Mouse (Mus musculus) stomach, postnatal 0 days (tissue): ENCODE measurements at regions not wholly inside any gene's neighbourhood (a gene's known extent, or its start where the extent isn't known, plus 50 kb on each side); places are given as distances from the start of the nearest gene placed in this dataset.

Experiments
- ATAC-seq: fragments of 200-750 bp; cut with Nextera tagmentation; 2 replicates; pipeline ENCODE4 v1.8.0; 2017; ENCODE audit not compliant: low FRiP score, low TSS enrichment
- DNase-seq: peaks from one replicate; pipeline ENCODE4 v3.0.0-alpha.2; 2016; ENCODE audit warnings: low spot score
- H3K27ac ChIP-seq: fragments of 300-500 bp; sonication (generic); replicated peaks from 2 replicates; pipeline ENCODE4 v1.5.1; 2014; ENCODE audit warnings: mild to moderate bottlenecking, control low read depth
- H3K27me3 ChIP-seq: fragments of 300-500 bp; sonication (generic); 2 replicates; pipeline ENCODE4 v1.6.1; 2014; ENCODE audit warnings: low read length; ENCODE audit not compliant: control insufficient read depth, insufficient read depth
- H3K36me3 ChIP-seq: fragments of 300-500 bp; sonication (generic); 2 replicates; pipeline ENCODE4 v1.6.1; 2014; ENCODE audit warnings: low read length, mixed read lengths; ENCODE audit not compliant: control insufficient read depth, insufficient read depth
- H3K4me1 ChIP-seq: fragments of 300-500 bp; sonication (generic); replicated peaks from 2 replicates; pipeline ENCODE4 v1.6.1; 2014; ENCODE audit warnings: antibody characterized with exemption; ENCODE audit not compliant: control insufficient read depth, insufficient read depth
- H3K4me2 ChIP-seq: fragments of 300-500 bp; sonication (generic); replicated peaks from 2 replicates; pipeline ENCODE4 v1.6.1; 2014; ENCODE audit warnings: low read depth, mild to moderate bottlenecking, control low read depth, moderate library complexity
- H3K4me3 ChIP-seq: fragments of 300-500 bp; sonication (generic); 2 replicates; pipeline ENCODE4 v1.5.1; 2014; ENCODE audit warnings: low read depth, low read length, control low read depth
- H3K9ac ChIP-seq: fragments of 300-500 bp; sonication (generic); 2 replicates; pipeline ENCODE4 v1.6.1; 2014; ENCODE audit warnings: mild to moderate bottlenecking, low read length, control low read depth, mixed read lengths
- H3K9me3 ChIP-seq: fragments of 300-500 bp; sonication (generic); 2 replicates; pipeline ENCODE4 v1.6.1; 2016; ENCODE audit warnings: low read length; ENCODE audit not compliant: control insufficient read depth
- CTCF ChIP-seq: IDR thresholded peaks from 2 replicates; pipeline ENCODE4 v1.5.1; 2016; ENCODE audit warnings: antibody characterized with exemption, low read depth, mild to moderate bottlenecking, moderate library complexity
- EP300 ChIP-seq: optimal IDR thresholded peaks from 2 replicates; pipeline ENCODE3; 2016; ENCODE audit warnings: antibody characterized with exemption
- WGBS: fragments of 180-500 bp; shearing (Covaris S2); extraction: QIAGEN DNeasy Blood & Tissue Kit; methylation state at CpG from one replicate; pipeline ENCODE4 v1.1.7; 2014; 5-methylcytosine and 5-hydroxymethylcytosine counted together

DNA sequence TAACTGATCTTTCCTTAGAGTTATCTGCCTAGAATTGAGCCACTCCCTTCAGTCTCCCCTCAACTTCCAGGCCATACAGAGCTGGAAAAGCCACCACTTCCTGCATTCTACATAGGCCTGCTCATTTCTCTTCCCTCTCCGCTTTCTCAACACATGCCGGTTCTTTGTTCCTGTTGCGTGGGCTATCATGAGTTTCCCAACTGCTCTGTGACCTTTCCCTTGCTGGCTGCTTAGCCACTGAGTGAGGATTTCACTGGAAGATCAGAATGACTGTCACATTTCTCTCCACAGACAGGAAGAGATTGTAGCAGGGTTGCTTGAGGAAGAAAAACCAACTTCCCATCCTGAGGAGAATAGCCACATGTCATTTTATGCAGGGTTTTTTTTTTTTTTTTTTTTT is 1133.6 kb upstream of the A1bg start:
- Histone ChIP-seq H3K4me3 (no peak overlapping the region), H3K27me3 (no peaks in the 10 kb centered on the region), H3K36me3 (no peaks in the 10 kb centered on the region), H3K4me1 (0 out of 2 replicates have a peak, but pooled peaks cover 2% of the 10 kb centered on the region), H3K9ac (no peak overlapping the region), H3K9me3 (no peaks in the 10 kb centered on the region), H3K4me2 (no peak overlapping the region), H3K27ac (no peak overlapping the region)
- WGBS = 76% methylated on average over 3 of the region's 3 CpGs
- DNase-seq = no peak
- no peak for ATAC-seq
- no peak for TF ChIP-seq EP300
- TF ChIP-seq CTCF = no peak

DNA sequence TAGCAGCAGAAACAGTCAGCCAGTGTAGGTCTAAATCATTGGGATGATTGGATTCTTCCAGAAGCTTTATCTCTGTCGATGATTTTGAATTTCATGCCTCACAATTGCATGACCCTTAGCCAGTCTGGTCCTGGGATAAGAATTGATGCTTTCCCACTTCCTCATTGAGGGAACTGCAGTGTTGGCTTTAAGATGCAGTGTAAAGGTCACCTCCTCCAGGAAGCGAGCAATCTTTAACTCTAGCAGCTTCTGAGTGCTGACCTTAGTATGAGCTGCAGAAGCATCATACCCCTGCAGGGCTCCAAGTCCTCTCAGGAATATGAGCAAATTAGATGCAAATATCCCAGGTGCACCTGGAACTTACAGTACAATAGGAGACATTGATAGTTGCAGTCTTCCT is 1132.2 kb upstream of the A1bg start:
- no peaks in the 10 kb centered on the region for H3K36me3 ChIP-seq
- 0 out of 2 replicates have a peak, but pooled peaks cover 2% of the 10 kb centered on the region for H3K4me1 ChIP-seq
- no peak overlapping the region for H3K27ac ChIP-seq
- DNase-seq = no peak
- H3K9me3 ChIP-seq = no peaks in the 10 kb centered on the region
- ATAC-seq = peak; percentile 45; the same call in 1 of the 2 replicates
- TF ChIP-seq CTCF (no peak), EP300 (no peak)
- WGBS = 70% methylated on average over 2 of the region's 2 CpGs
- no peaks in the 10 kb centered on the region for H3K27me3 ChIP-seq
- no peak overlapping the region for H3K4me2 ChIP-seq
- H3K4me3 ChIP-seq = no peak overlapping the region
- no peak overlapping the region for H3K9ac ChIP-seq

DNA sequence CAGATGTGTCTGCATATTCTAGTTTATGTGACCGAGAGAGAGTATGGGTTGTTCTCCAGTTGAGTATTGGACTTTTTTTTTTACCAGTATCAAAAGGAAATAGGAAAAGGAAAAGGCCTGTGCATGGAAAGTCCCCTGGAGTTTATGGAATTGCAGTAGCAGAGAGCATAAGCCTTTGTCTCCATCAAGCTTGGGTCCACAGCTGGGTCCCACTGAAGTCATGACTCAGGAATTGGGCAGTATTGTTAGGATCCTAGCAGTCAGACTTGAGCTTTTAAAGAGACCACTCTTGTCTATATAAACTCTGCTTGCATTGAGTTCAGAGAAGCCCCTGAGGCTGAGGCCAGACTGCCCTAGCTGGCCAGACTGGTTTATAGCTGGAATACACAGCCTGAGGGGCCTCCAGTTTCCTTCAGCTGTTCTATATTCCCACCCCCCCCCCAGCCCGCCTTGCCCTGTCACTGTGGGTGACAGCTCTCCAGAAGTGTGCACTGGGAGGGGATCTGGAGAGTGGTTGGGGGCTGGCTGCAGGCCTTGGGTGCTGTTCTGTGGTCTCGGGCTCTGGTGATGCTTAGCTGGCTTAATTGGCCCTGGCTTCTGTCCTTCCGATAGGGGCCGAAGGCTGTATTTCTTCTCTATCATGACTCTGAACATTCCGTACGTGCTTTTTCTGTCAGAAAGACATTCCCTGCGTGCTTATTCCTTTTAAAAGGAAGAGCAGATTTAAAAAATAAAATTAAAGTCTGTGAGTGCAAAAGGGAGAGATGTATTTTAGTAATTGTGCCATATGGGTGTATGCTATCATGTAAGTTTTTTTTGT is 1130.8 kb upstream of the A1bg start:
- no peaks in the 10 kb centered on the region for H3K36me3 ChIP-seq
- ATAC-seq = no peak
- no peaks in the 10 kb centered on the region for H3K9me3 ChIP-seq
- no peak overlapping the region for H3K4me2 ChIP-seq
- WGBS = 57% methylated on average over 8 of the region's 8 CpGs
- H3K4me3 ChIP-seq = no peak overlapping the region
- no peak overlapping the region for H3K27ac ChIP-seq
- no peaks in the 10 kb centered on the region for H3K27me3 ChIP-seq
- no peak for DNase-seq
- H3K9ac ChIP-seq = no peak overlapping the region
- H3K4me1 ChIP-seq = 0 out of 2 replicates have a peak, but pooled peaks cover 2% of the 10 kb centered on the region
- TF ChIP-seq EP300 = no peak
- no peak for TF ChIP-seq CTCF

DNA sequence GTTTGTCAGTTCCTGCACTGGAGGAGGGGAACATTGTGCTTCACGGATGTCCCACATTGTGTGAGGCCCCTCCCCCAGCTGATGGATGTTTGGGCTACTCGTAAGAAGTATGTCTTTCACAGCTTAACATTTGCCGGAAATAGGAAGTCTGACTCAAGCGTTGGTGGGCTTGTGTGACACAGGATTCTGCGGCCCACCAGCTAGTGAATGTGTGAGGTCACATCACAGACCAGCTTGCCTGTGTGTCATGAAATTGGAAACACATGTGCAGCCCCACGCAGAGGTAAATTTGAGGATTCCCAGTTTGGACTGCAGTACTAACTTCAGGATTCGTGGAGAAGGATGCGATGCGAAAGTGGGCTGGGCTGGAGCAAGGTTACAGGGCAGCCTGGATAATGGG is 1126.6 kb upstream of the A1bg start:
- no peaks in the 10 kb centered on the region for H3K27me3 ChIP-seq
- H3K4me1 ChIP-seq = 0 out of 2 replicates have a peak, but pooled peaks cover 2% of the 10 kb centered on the region
- no peak overlapping the region for H3K4me3 ChIP-seq
- no peaks in the 10 kb centered on the region for H3K9me3 ChIP-seq
- H3K36me3 ChIP-seq = no peaks in the 10 kb centered on the region
- TF ChIP-seq CTCF (no peak), EP300 (no peak)
- H3K4me2 ChIP-seq = no peak overlapping the region
- ATAC-seq (no peak), DNase-seq (no peak)
- H3K9ac ChIP-seq = no peak overlapping the region
- no peak overlapping the region for H3K27ac ChIP-seq
- 56% methylated on average over 9 of the region's 9 CpGs for whole genome bisulfite sequencing

DNA sequence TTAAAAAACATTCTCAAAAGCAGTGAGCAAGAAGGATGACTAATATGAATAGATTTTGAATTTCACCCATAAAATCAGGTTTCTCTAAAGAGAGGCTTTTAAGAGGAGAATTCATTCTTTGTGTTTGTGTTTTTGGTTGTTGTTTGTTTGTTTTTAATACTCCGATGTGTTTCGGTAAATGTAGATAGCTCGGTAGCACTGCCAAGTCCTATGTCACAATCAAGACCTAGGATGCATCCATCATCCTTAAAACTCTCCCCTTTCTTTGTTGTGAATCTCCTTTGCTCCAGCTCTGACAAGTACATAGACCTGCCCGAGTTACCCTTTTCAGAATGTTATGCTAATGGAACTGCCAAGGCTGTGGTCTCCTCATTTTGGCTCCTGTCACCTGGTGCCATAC is 1126.2 kb upstream of the A1bg start:
- H3K9me3 ChIP-seq = no peaks in the 10 kb centered on the region
- H3K9ac ChIP-seq = no peak overlapping the region
- TF ChIP-seq EP300 (no peak), CTCF (no peak)
- H3K4me2 ChIP-seq = no peak overlapping the region
- H3K36me3 ChIP-seq = no peaks in the 10 kb centered on the region
- H3K4me1 ChIP-seq = 0 out of 2 replicates have a peak, but pooled peaks cover 2% of the 10 kb centered on the region
- ATAC-seq = no peak
- H3K4me3 ChIP-seq = no peak overlapping the region
- 49% methylated on average over 4 of the region's 4 CpGs for WGBS
- H3K27me3 ChIP-seq = no peaks in the 10 kb centered on the region
- no peak overlapping the region for H3K27ac ChIP-seq
- DNase-seq = no peak

DNA sequence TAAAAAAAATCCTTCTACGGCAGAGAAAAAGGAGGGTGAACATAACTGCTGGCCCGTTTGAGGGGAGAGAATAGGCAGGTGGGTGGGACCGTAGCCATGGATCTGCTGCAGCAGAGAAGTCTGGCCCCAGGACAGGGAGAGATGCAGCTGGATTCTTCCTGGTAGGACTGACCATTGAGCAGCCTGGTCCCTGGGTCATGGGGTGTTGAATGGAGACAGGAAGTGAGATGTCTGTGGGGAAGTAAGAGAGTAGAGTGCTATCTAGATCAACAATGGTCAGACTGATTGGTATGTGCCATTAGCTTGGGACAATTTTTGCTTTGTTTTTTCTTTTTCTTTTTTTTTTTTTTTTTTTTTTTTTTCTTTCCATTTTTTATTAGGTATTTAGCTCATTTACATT is 1123.5 kb upstream of the A1bg start:
- Histone ChIP-seq H3K27ac (no peak overlapping the region), H3K27me3 (no peaks in the 10 kb centered on the region), H3K9me3 (no peaks in the 10 kb centered on the region), H3K9ac (no peak overlapping the region), H3K4me1 (no peaks in the 10 kb centered on the region), H3K4me2 (no peak overlapping the region), H3K4me3 (no peak overlapping the region), H3K36me3 (no peaks in the 10 kb centered on the region)
- no peak for DNase-seq
- whole genome bisulfite sequencing = 87% methylated on average over 3 of the region's 3 CpGs
- TF ChIP-seq EP300 (no peak), CTCF (no peak)
- ATAC-seq = no peak
